Mouse (Mus musculus) embryonic facial prominence, embryonic 15.5 days (tissue): ENCODE data around the gene Ankrd26. TPM values are rescaled to one million over a fixed set of nuclear protein-coding genes. Genes with fewer than 3 reads are reported as not detected.
"Not testable (repeated sequence)": the region's sequence is repeated elsewhere in the genome, so short reads cannot be mapped to it uniquely, and the experiment has no call there.

ENCODE experiments used
- ATAC-seq: fragments of 200-750 bp; cut with Nextera tagmentation; 2 replicates; pipeline ENCODE4 v1.8.0; 2017; ENCODE audit warnings: low read depth, moderate TSS enrichment; ENCODE audit not compliant: insufficient number of reproducible peaks, low FRiP score, low TSS enrichment
- H3K27ac ChIP-seq: fragments of 300-500 bp; sonication (generic); replicated peaks from 2 replicates; pipeline ENCODE4 v1.5.1; 2015; ENCODE audit warnings: mild to moderate bottlenecking, inconsistent platforms
- H3K27me3 ChIP-seq: fragments of 300-500 bp; sonication (generic); 2 replicates; pipeline ENCODE4 v1.6.1; 2015; ENCODE audit warnings: inconsistent platforms
- H3K36me3 ChIP-seq: fragments of 300-500 bp; sonication (generic); 2 replicates; pipeline ENCODE4 v1.6.1; 2015; ENCODE audit warnings: mild to moderate bottlenecking, inconsistent platforms
- H3K4me1 ChIP-seq: fragments of 300-500 bp; sonication (generic); 2 replicates; pipeline ENCODE4 v1.6.1; 2015; ENCODE audit warnings: inconsistent platforms
- H3K4me2 ChIP-seq: fragments of 300-500 bp; sonication (generic); replicated peaks from 2 replicates; pipeline ENCODE4 v1.6.1; 2015; ENCODE audit warnings: mild to moderate bottlenecking, inconsistent platforms
- H3K4me3 ChIP-seq: fragments of 300-500 bp; sonication (generic); replicated peaks from 2 replicates; pipeline ENCODE4 v1.5.1; 2015; ENCODE audit warnings: mild to moderate bottlenecking, inconsistent platforms
- H3K9ac ChIP-seq: fragments of 300-500 bp; sonication (generic); 2 replicates; pipeline ENCODE4 v1.6.1; 2015; ENCODE audit warnings: inconsistent platforms
- H3K9me3 ChIP-seq: fragments of 300-500 bp; sonication (generic); replicated peaks from 2 replicates; pipeline ENCODE4 v1.6.1; 2016; ENCODE audit warnings: inconsistent platforms
- WGBS: fragments of 180-500 bp; shearing (Covaris S2); methylation state at CpG from one replicate; pipeline ENCODE4 v1.1.7; 2015; 5-methylcytosine and 5-hydroxymethylcytosine counted together
- polyA plus RNA-seq: library from polyadenylated mRNA; unstranded; fragments of >200 nt; fragmentation: Nextera tagmentation; extraction: Ambion mirVana; gene quantifications from 2 replicates; pipeline ENCODE4 v1.2.1, GENCODE M21; 2015

The Ankrd26 gene
- polyA plus RNA-seq, 1 experiment from 2014 or later, result 10.8 TPM

DNA sequence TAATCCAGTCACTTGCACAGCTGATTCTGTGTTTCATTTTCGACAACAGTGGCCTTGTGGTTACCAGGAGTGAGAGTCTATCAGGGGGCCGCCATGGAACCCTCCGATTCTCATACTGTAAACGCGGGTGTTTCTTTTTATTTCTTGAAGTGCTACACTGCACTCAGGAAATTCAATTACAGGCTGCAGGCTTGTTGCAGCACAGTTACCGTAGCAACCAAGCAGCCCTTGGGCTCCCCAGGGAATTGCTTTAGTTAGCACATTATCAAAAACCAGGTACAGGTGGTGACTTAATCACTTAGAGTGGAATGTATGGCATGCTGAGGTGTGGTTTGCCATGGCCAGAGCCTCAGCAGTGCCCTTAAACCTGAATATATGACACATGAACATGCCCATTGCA is 12.3 kb upstream of the Ankrd26 start:
- Histone ChIP-seq H3K27ac (no peak overlapping the region), H3K4me1 (no peaks in the 10 kb centered on the region), H3K9ac (no peak overlapping the region), H3K4me3 (no peak overlapping the region), H3K9me3 (no peaks in the 10 kb centered on the region), H3K27me3 (no peaks in the 10 kb centered on the region), H3K36me3 (no peaks in the 10 kb centered on the region), H3K4me2 (no peak overlapping the region)
- 47% methylated on average over 6 of the region's 6 CpGs for WGBS
- no peak for ATAC-seq

DNA sequence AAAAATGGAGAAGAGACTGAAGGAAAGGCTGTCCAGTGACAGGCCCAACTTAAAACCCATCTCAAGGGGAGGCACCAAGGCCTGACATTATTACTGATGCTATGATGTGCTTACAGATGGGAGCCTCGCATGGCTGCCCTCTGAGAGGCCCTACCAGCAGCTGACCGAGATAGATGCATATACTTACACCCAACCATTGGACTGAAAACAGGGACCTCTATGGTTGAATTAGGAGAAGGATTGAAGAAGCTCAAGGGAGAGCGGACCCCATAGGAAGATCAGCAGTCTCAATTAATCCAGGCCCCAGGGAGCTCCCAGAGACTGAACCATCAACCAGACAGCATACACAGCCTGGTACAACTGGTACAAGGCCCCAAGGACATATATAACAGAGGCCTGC is 5.8 kb upstream of the Ankrd26 start:
- H3K4me3 ChIP-seq, result no peak overlapping the region
- ATAC-seq, result no peak
- no peak overlapping the region for H3K4me2 ChIP-seq
- no peak overlapping the region for H3K27ac ChIP-seq
- no peak overlapping the region for H3K9ac ChIP-seq
- H3K4me1 ChIP-seq, result peaks cover 7% of the 10 kb centered on the region
- H3K36me3 ChIP-seq, result no peaks in the 10 kb centered on the region
- H3K27me3 ChIP-seq, result no peaks in the 10 kb centered on the region
- no peaks in the 10 kb centered on the region for H3K9me3 ChIP-seq
- WGBS, result 92% methylated on average over 3 of the region's 3 CpGs

DNA sequence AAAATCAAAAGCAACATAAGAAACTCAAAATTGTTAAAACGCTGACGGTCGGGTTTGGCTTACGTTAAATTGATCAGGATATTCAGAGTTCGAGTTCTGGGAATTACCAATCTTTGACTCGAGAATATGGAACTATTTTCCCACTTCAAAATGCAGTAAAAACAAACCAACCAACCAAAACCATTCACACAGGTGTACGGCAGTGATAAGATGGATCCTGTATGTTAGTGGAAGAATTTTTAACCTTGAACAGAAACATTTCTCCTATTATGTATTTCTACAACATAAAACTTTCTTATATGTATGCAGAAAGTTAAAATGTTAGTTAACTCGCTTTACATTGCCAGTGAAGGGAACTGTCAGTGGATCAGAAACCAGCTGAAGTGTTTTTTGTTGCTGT is 801 bp downstream of the Ankrd26 start:
- Histone ChIP-seq H3K4me3 (peak overlapping the region; percentile 76), H3K9me3 (no peaks in the 10 kb centered on the region), H3K4me2 (peak overlapping the region; percentile 91), H3K27ac (no peak overlapping the region), H3K27me3 (no peaks in the 10 kb centered on the region), H3K9ac (peak overlapping the region; percentile 76), H3K36me3 (peaks cover 21% of the 10 kb centered on the region), H3K4me1 (peaks cover 27% of the 10 kb centered on the region)
- no peak for ATAC-seq
- WGBS, result 73% methylated on average over 8 of the region's 8 CpGs

DNA sequence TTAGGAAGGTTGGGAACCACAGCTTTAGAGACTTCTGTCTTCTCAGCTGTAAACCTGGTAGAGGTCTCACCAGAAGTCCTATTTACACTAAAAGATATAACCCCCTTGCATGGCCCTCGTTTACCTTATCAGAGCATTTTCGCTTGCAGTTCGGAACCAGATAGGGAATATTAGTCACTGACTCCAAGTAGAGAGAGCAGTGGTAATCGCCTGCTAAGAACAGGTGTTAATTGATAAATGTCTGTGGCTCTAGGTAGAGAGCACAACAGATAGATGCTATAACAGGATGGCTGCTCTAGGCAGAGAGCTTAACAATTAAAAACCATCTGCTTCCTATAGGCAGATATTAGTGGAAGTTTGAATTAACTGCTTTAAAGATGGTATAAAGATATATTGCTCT is 23.4 kb downstream of the Ankrd26 start:
- H3K27me3 ChIP-seq, result no peaks in the 10 kb centered on the region
- H3K36me3 ChIP-seq, result peaks cover 58% of the 10 kb centered on the region
- H3K27ac ChIP-seq, result no peak overlapping the region
- no peak overlapping the region for H3K9ac ChIP-seq
- no peaks in the 10 kb centered on the region for H3K9me3 ChIP-seq
- no peak overlapping the region for H3K4me3 ChIP-seq
- no peaks in the 10 kb centered on the region for H3K4me1 ChIP-seq
- H3K4me2 ChIP-seq, result no peak overlapping the region
- ATAC-seq, result no peak
- WGBS, result 93% methylated on average over 4 of the region's 4 CpGs

DNA sequence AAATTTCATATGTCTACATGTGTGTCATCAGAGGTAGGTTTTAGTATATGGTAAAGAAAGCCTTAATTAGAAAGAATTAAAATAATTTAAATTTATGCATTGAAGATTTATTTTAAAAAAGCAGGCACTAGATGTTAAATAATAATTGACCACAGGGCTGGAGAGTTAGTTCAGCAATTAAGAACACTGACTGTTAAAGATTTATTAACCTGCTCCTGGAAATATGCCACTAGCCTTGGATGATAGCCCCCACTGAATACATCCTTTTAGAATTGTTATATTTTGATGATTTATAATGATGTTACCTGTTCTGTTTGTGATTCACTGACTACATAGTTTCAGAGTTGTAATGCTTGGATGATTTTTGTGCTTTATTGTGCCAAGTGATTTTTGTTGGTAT is 24.8 kb downstream of the Ankrd26 start:
- H3K27me3 ChIP-seq, H3K4me2 ChIP-seq, H3K9ac ChIP-seq, H3K27ac ChIP-seq, H3K9me3 ChIP-seq, H3K4me3 ChIP-seq, H3K4me1 ChIP-seq, ATAC-seq: not testable (repeated sequence)
- H3K36me3 ChIP-seq, result peaks cover 55% of the 10 kb centered on the region

DNA sequence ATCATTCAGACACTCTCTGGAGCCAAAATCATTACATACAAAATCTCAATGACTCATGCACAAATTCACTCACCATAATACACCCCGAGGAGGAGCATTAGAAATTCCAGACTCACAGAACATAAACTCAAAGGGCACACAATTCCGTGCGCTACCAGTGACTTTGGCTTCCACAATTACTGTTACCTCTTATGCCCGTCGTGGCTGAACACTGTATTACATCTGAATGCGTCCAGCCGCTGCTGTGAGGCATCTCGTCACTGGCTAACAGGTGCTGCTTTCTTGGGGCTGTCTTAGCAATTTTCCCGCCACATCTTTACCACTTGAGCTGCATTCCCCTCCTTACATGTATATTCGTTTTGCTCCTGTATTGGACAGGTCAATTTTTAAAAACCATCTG is 26.7 kb downstream of the Ankrd26 start:
- 88% methylated on average over 10 of the region's 10 CpGs for WGBS
- H3K4me2 ChIP-seq, result no peak overlapping the region
- H3K4me1 ChIP-seq, result no peaks in the 10 kb centered on the region
- H3K27me3 ChIP-seq, result no peaks in the 10 kb centered on the region
- no peak overlapping the region for H3K27ac ChIP-seq
- H3K9me3 ChIP-seq, result no peaks in the 10 kb centered on the region
- no peak overlapping the region for H3K9ac ChIP-seq
- H3K4me3 ChIP-seq, result no peak overlapping the region
- ATAC-seq, result no peak
- peaks cover 68% of the 10 kb centered on the region for H3K36me3 ChIP-seq

DNA sequence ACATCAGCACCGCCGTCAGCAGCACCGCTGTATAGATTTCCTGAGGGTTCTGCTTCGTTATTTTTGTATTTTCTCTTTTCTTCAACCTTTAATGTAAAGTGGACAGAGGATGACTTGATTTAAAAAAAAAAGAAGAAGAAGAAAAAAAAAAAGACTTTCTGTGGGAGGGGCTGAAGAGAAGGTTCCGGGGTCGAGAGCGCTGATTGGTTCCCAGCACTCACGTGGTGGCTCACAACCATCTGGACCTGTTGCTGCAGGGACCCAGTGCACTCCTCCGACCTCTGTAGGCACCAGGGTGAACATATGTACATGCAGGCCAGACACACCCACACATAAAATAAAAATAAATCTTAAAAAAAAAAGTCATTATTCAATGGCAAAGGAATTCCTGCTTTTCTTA is 28.6 kb downstream of the Ankrd26 start:
- 85% methylated on average over 9 of the region's 9 CpGs for WGBS
- Histone ChIP-seq H3K9me3 (no peaks in the 10 kb centered on the region), H3K27me3 (no peaks in the 10 kb centered on the region), H3K36me3 (peaks cover 63% of the 10 kb centered on the region), H3K27ac (no peak overlapping the region), H3K4me3 (no peak overlapping the region), H3K9ac (no peak overlapping the region), H3K4me1 (no peaks in the 10 kb centered on the region), H3K4me2 (no peak overlapping the region)
- no peak for ATAC-seq

DNA sequence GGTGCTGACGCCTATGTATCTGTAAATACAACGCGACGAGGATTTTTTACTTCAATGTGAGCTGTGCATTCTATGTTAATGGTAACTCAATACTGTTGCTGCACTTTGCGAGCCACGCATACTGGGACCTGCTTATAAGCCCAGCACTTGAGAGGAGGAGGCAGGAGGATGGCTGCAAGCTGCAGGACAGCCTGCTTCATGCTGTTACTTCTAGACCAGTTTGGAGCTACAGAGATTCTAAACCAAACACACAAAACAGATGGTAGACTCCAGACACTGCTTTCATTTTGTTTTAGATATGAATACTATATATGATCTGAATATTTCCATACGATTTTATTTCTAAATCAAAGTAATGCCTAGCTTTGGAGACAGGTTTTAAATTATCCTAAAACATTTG is 41.4 kb downstream of the Ankrd26 start:
- Histone ChIP-seq H3K4me1 (no peaks in the 10 kb centered on the region), H3K27me3 (no peaks in the 10 kb centered on the region), H3K36me3 (peaks cover 65% of the 10 kb centered on the region), H3K27ac (no peak overlapping the region), H3K9ac (no peak overlapping the region), H3K4me2 (no peak overlapping the region), H3K4me3 (no peak overlapping the region), H3K9me3 (no peaks in the 10 kb centered on the region)
- WGBS, result 63% methylated on average over 7 of the region's 7 CpGs
- ATAC-seq, result no peak

DNA sequence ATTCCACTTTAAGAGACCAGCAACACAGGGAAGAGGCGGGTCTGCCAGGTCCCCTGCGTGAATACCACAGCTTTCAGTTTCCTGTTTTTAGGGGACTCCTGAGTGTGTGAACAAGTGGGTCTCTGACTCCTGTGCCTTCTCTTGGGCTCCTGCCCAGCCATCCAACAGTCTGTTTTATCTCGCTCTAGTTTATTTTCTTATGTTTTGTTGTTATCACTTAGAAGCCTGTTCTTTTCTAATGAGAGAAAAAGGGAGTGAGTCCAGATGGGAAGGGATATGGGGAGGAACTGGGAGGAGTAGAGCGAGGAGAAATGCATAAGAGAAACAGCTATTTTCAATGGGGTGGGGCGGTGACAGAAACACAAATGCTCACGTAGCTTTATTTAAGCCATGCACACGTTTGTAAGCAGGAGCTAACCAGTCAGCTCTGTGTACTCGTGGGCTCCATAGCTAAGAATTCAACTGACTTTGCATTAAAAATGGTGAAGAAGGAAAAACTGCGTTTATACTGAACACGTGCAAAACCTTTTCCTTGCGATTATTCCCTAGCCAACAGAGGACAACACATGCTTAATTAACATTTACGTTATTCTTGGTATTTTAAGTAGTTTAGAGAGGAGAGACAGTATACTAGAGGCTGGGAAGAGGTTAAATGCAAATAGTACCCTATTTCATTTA is 48.6 kb downstream of the Ankrd26 start:
- WGBS, result 89% methylated on average over 12 of the region's 12 CpGs
- Histone ChIP-seq H3K9ac (no peak overlapping the region), H3K4me3 (no peak overlapping the region), H3K36me3 (peaks cover 51% of the 10 kb centered on the region), H3K27me3 (no peaks in the 10 kb centered on the region), H3K27ac (no peak overlapping the region), H3K4me2 (no peak overlapping the region), H3K4me1 (no peaks in the 10 kb centered on the region), H3K9me3 (no peaks in the 10 kb centered on the region)
- no peak for ATAC-seq

DNA sequence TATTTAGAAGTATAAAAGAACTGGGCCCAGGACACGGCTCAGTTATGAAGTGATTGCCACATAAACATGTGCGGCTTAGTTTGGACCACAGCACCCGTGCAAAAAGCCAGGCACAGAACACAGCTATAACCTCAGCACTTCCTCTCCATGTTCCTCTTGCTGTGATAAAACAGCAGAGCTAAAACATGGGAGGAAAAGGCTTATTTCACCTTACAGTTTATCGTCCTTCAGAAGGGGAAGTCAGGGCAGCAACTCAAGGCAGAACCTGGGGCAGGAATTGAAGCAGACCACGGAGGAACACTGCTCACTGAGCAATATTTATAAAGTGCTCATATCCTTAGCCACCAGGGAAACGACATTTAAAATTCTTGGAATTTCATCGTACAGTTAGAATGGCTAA is 63.0 kb downstream of the Ankrd26 start:
- H3K9ac ChIP-seq, result no peak overlapping the region
- ATAC-seq, result no peak
- no peak overlapping the region for H3K4me3 ChIP-seq
- H3K4me1 ChIP-seq, result no peaks in the 10 kb centered on the region
- no peak overlapping the region for H3K4me2 ChIP-seq
- 83% methylated on average over 7 of the region's 7 CpGs for WGBS
- H3K36me3 ChIP-seq, result peaks cover 13% of the 10 kb centered on the region; the same call in 1 of the 2 replicates
- no peak overlapping the region for H3K27ac ChIP-seq
- no peaks in the 10 kb centered on the region for H3K9me3 ChIP-seq
- H3K27me3 ChIP-seq, result no peaks in the 10 kb centered on the region

DNA sequence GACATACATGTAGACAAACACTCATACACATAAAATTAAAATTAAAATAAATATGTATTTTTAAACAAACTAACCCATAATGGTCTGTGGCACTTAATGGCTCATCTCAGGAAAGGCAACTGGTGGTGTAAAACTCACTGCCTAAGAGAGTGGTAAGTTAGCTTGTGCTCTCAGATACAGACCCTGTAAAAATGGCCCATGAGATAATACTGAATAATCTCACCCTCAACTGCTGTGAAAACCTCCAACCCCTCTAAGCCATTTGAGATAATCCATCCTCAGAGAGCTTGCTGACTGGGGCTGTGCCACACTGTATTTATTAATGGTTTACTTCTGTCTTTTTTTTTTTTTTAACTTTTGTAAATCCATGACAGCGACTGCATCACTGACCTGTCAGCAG is 79.9 kb downstream of the Ankrd26 start:
- Histone ChIP-seq H3K27ac (no peak overlapping the region), H3K4me3 (no peak overlapping the region), H3K9ac (no peak overlapping the region), H3K4me1 (peaks cover 8% of the 10 kb centered on the region; the same call in 1 of the 2 replicates), H3K9me3 (no peaks in the 10 kb centered on the region), H3K36me3 (no peaks in the 10 kb centered on the region), H3K4me2 (no peak overlapping the region), H3K27me3 (no peaks in the 10 kb centered on the region)
- 92% methylated on average over 1 of the region's 1 CpGs for WGBS
- ATAC-seq, result no peak

DNA sequence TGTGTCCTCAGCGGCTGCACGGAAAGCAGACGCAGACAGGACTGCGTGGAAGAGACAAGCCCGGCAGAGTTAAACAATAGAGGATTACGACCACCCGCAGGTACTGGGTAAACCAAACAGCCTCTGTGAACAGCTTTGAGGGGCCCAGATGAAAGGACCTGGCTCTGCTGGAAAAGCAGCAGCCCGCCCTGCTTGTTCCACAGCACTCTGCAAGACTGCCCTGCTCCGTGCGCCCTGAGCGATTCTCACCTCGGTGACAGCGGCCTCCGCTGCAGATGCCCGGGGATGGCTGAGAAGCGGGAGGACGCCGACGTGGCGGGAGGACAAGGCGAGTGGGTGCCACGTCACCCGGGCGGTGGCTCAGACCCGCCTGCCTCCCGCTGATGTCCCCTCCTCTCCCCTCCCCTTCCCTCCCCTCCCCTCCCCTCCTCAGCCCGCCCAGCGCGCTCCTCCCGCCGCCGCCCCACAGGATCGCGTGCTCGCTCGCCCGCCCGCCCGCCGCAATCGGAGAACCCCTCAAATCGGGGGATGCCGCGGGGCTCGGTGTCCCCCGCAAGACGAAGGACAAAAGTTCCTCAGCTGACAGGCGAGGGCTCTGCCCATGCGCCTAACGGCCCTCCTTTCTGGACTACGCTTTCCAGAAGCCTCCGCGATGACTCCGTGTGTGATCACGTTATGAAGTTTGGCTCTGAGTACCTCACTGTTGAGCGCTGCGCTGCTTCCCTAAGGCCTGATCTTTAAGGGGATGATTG is 82.9 kb downstream of the Ankrd26 start, which contains the start of gene Zfp9:
TSS of gene Zfp9 (minus strand) at position 364 of the 752 bp plus-strand sequence.
- peak within 1 kb of the TSS; percentile 68 for H3K4me3 ChIP-seq
- under 1% methylated on average over 49 of the region's 57 CpGs for WGBS
- peak within 1 kb of the TSS; percentile 93 for H3K27ac ChIP-seq
- peak within 1 kb of the TSS; percentile 58 for H3K4me2 ChIP-seq
- no peaks in the 10 kb centered on the region for H3K9me3 ChIP-seq
- H3K36me3 ChIP-seq, result no peaks in the 10 kb centered on the region
- peak; percentile 93 for ATAC-seq
- no peaks in the 10 kb centered on the region for H3K27me3 ChIP-seq
- peaks cover 14% of the 10 kb centered on the region; the same call in 1 of the 2 replicates for H3K4me1 ChIP-seq
- H3K9ac ChIP-seq, result peak within 1 kb of the TSS; percentile 71
